Mouse (Mus musculus): ENCODE results near the gene Rpa2. TPM values are rescaled to one million over a fixed set of nuclear protein-coding genes. Genes with fewer than 3 reads are reported as not detected.
A peak's percentile ranks its signal among the peaks of the same experiment; 100 is the strongest.

Gene Rpa2
- polyA plus RNA-seq, 2 experiments: 55.6 to 95.7 TPM

DNA sequence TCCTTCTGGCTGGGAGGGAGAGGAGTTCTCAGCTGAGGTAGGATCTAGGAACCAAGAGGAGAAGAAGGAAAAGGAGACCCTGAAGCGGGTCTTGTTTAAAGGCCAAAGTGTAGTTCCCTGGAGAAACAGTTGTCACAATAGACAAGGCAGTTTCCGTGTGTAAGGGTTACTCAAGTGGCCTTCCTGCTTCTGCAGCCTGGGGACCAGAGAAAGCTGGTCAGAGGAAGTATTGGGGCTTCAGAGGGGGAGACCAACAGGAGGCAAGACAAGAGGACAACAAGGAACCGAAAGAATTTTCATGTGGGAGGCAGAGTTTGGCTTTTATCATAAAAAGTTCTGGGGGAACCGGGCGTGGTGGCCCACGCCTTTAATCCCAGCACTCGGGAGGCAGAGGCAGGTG, 48.3 kb downstream of the Rpa2 start:
- no peaks in the 10 kb centered on the region for H3K4me1 ChIP-seq (replicated peaks; ENCODE audit: control insufficient read depth in 2 of 2, insufficient read depth in 2 of 2, low read length in 1 of 2)
- ATAC-seq (ENCODE audit: insufficient read depth): no peak
- H3K9me3 ChIP-seq (ENCODE audit: control insufficient read depth, low read length): no peaks in the 10 kb centered on the region
- H3K4me2 ChIP-seq (ENCODE audit: low read depth): no peak overlapping the region
- no peak overlapping the region for H3K9ac ChIP-seq (replicated peaks)
- no peaks in the 10 kb centered on the region for H3K36me3 ChIP-seq (replicated peaks; ENCODE audit: control insufficient read depth, insufficient read depth, low read depth)
- DNase-seq (ENCODE audit: low read depth in 3 of 3, low spot score in 3 of 3): no peak
- 45% methylated on average over 7 of the region's 7 CpGs for WGBS (ENCODE audit: insufficient replicate concordance)
- TF ChIP-seq CTCF (IDR thresholded peaks at IDR 0.05; ENCODE audit: low read depth) (no peak), EP300 (IDR thresholded peaks at IDR 0.05; ENCODE audit: low read depth) (no peak)
- H3K27ac ChIP-seq: no peak overlapping the region
- H3K4me3 ChIP-seq (ENCODE audit: insufficient read depth in 1 of 2, low read depth in 2 of 2, low read length in 2 of 2): no peak overlapping the region
- no peaks in the 10 kb centered on the region for H3K27me3 ChIP-seq (ENCODE audit: control insufficient read depth, insufficient read depth, low read length)

DNA sequence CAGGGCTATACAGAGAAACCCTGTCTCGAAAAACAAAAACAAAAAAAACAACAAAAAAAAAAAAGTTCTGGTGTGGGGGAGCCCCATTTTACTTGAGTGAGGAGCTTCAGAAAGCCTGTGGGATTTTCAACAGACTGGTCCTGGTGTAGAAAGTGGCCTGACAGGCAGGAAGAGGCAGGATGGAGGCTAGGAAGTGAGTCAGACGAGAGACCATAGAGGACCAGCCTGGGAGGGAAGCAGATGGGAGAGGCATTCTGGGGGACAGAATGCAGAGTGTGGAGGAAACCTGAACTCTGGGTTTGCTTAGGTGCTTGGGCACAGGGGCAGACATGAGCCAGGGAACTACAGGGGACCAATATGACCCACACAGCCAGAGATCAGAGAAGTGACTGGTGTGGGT, 48.7 kb downstream of the Rpa2 start:
- no peak overlapping the region for H3K9ac ChIP-seq (replicated peaks)
- no peak overlapping the region for H3K27ac ChIP-seq
- no peaks in the 10 kb centered on the region for H3K9me3 ChIP-seq (ENCODE audit: control insufficient read depth, low read length)
- no peak overlapping the region for H3K4me2 ChIP-seq (ENCODE audit: low read depth)
- WGBS (ENCODE audit: insufficient replicate concordance): 46% methylated on average over 2 of the region's 2 CpGs
- ATAC-seq (ENCODE audit: insufficient read depth) (no peak), DNase-seq (ENCODE audit: low read depth in 3 of 3, low spot score in 3 of 3) (no peak)
- no peaks in the 10 kb centered on the region for H3K27me3 ChIP-seq (ENCODE audit: control insufficient read depth, insufficient read depth, low read length)
- H3K4me3 ChIP-seq (ENCODE audit: insufficient read depth in 1 of 2, low read depth in 2 of 2, low read length in 2 of 2): no peak overlapping the region
- H3K4me1 ChIP-seq (replicated peaks; ENCODE audit: control insufficient read depth in 2 of 2, insufficient read depth in 2 of 2, low read length in 1 of 2): no peaks in the 10 kb centered on the region
- no peak for TF ChIP-seq CTCF (IDR thresholded peaks at IDR 0.05; ENCODE audit: low read depth)
- TF ChIP-seq EP300 (IDR thresholded peaks at IDR 0.05; ENCODE audit: low read depth): no peak
- H3K36me3 ChIP-seq (replicated peaks; ENCODE audit: control insufficient read depth, insufficient read depth, low read depth): no peaks in the 10 kb centered on the region

- Histone ChIP-seq H3K9ac (replicated peaks) (no peak overlapping the region), H3K4me1 (replicated peaks; ENCODE audit: control insufficient read depth in 2 of 2, insufficient read depth in 2 of 2, low read length in 1 of 2) (no peaks in the 10 kb centered on the region), H3K36me3 (replicated peaks; ENCODE audit: control insufficient read depth, insufficient read depth, low read depth) (no peaks in the 10 kb centered on the region), H3K9me3 (ENCODE audit: control insufficient read depth, low read length) (no peaks in the 10 kb centered on the region), H3K4me2 (ENCODE audit: low read depth) (no peak overlapping the region), H3K27ac (no peak overlapping the region), H3K27me3 (ENCODE audit: control insufficient read depth, insufficient read depth, low read length) (no peaks in the 10 kb centered on the region), H3K4me3 (ENCODE audit: insufficient read depth in 1 of 2, low read depth in 2 of 2, low read length in 2 of 2) (no peak overlapping the region)
- DNase-seq (ENCODE audit: low read depth in 3 of 3, low spot score in 3 of 3) (no peak), ATAC-seq (ENCODE audit: insufficient read depth) (no peak)
- TF ChIP-seq EP300 (IDR thresholded peaks at IDR 0.05; ENCODE audit: low read depth) (no peak), CTCF (IDR thresholded peaks at IDR 0.05; ENCODE audit: low read depth) (peak; percentile 41)
- 49% methylated on average over 2 of the region's 2 CpGs for whole genome bisulfite sequencing (ENCODE audit: insufficient replicate concordance)
Measured at GRCm38 (mm10) chr4:132818442-132818841, 50.3 kb downstream of the Rpa2 start.

DNA sequence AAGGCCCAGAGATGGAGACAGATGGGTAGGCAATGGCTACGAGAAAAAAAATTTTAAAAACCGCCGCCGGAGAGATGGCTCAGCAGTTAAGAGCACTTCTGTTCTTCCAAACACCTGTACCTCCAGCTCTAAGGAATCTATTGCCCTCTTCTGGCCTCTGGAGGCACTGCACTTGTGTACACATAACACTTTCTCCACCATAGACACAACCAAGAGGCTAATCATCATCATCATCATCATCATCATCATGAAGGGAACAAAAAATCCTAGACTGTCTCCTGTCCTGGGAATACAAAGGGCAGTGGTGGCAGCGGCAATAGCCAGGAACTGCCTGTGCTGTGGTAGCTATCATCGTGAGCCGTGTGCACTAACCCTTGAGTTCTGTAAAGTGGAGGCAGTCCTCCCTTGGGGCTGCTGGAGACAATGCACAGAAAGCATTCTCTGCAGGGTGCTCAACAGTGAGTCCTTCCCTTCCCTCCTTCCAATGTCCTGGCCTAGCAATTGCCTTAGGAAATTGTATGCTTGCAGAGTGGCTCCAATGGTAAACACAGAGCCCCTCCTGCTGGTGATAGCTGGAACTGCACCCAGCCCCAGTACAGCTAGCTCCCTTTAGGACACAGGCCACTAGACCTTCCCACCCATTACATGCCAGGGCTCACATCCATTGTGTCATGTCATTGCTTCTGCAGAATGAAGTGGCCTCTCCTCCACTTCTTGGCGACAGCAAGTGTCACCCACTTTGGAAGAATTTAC, 55.7 kb downstream of the Rpa2 start:
- DNase-seq (ENCODE audit: low read depth in 3 of 3, low spot score in 3 of 3) (peak; percentile 61 to 66 (median 63)), ATAC-seq (ENCODE audit: insufficient read depth) (peak; percentile 73)
- Histone ChIP-seq H3K9ac (replicated peaks) (no peak overlapping the region), H3K27me3 (ENCODE audit: control insufficient read depth, insufficient read depth, low read length) (no peaks in the 10 kb centered on the region), H3K4me1 (replicated peaks; ENCODE audit: control insufficient read depth in 2 of 2, insufficient read depth in 2 of 2, low read length in 1 of 2) (no peaks in the 10 kb centered on the region), H3K4me3 (ENCODE audit: insufficient read depth in 1 of 2, low read depth in 2 of 2, low read length in 2 of 2) (no peak overlapping the region), H3K27ac (no peak overlapping the region), H3K9me3 (ENCODE audit: control insufficient read depth, low read length) (no peaks in the 10 kb centered on the region), H3K36me3 (replicated peaks; ENCODE audit: control insufficient read depth, insufficient read depth, low read depth) (peaks cover 21% of the 10 kb centered on the region), H3K4me2 (ENCODE audit: low read depth) (no peak overlapping the region)
- WGBS (ENCODE audit: insufficient replicate concordance): 43% methylated on average over 8 of the region's 8 CpGs
- TF ChIP-seq CTCF (IDR thresholded peaks at IDR 0.05; ENCODE audit: low read depth): peak; percentile 97
- TF ChIP-seq EP300 (IDR thresholded peaks at IDR 0.05; ENCODE audit: low read depth): no peak

Other genes starting within 250 kb of the Rpa2 start
- 544 and 902 TPM in 2 replicates for gene Atpif1, start 234.7 kb upstream of the Rpa2 start, polyA plus RNA-seq (2012; rRNA removed)
- gene Atpif1, start 234.7 kb upstream of the Rpa2 start, polyA plus RNA-seq (2014; fragmentation: Nextera tagmentation; extraction: Ambion mirVana): 1,811 and 1,820 TPM in 2 replicates
- gene Dnajc8, start 232.8 kb upstream of the Rpa2 start, polyA plus RNA-seq (2012; rRNA removed): 47.6 and 84.2 TPM in 2 replicates
- 109 and 111 TPM in 2 replicates for gene Dnajc8, start 232.8 kb upstream of the Rpa2 start, polyA plus RNA-seq (2014; fragmentation: Nextera tagmentation; extraction: Ambion mirVana)
- gene Ptafr, start 204.3 kb upstream of the Rpa2 start, polyA plus RNA-seq (2012; rRNA removed): 0.52 and 0.61 TPM in 2 replicates
- gene Ptafr, start 204.3 kb upstream of the Rpa2 start, polyA plus RNA-seq (2014; fragmentation: Nextera tagmentation; extraction: Ambion mirVana): 0.18 and 0.25 TPM in 2 replicates
- 11.5 and 12.0 TPM in 2 replicates for gene Eya3, start 129.3 kb upstream of the Rpa2 start, polyA plus RNA-seq (2012; rRNA removed)
- 13.5 and 14.6 TPM in 2 replicates for gene Eya3, start 129.3 kb upstream of the Rpa2 start, polyA plus RNA-seq (2014; fragmentation: Nextera tagmentation; extraction: Ambion mirVana)
- 1.9 and 2.1 TPM in 2 replicates for gene Xkr8, start 35.8 kb upstream of the Rpa2 start, polyA plus RNA-seq (2012; rRNA removed)
- 3.3 and 3.5 TPM in 2 replicates for gene Xkr8, start 35.8 kb upstream of the Rpa2 start, polyA plus RNA-seq (2014; fragmentation: Nextera tagmentation; extraction: Ambion mirVana)
- gene Smpdl3b, start 11.1 kb upstream of the Rpa2 start, polyA plus RNA-seq (2012; rRNA removed): 0.92 and 1.1 TPM in 2 replicates
- gene Smpdl3b, start 11.1 kb upstream of the Rpa2 start, polyA plus RNA-seq (2014; fragmentation: Nextera tagmentation; extraction: Ambion mirVana): 1.2 and 1.3 TPM in 2 replicates
- 2.0 and 2.3 TPM in 2 replicates for gene Themis2, start 28.1 kb downstream of the Rpa2 start, polyA plus RNA-seq (2012; rRNA removed)
- 2.5 and 2.6 TPM in 2 replicates for gene Themis2, start 28.1 kb downstream of the Rpa2 start, polyA plus RNA-seq (2014; fragmentation: Nextera tagmentation; extraction: Ambion mirVana)
- gene Ppp1r8, start 74.8 kb downstream of the Rpa2 start, polyA plus RNA-seq (2012; rRNA removed): 27.2 and 37.2 TPM in 2 replicates
- 33.8 and 37.2 TPM in 2 replicates for gene Ppp1r8, start 74.8 kb downstream of the Rpa2 start, polyA plus RNA-seq (2014; fragmentation: Nextera tagmentation; extraction: Ambion mirVana)
- gene Stx12, start 116.2 kb downstream of the Rpa2 start, polyA plus RNA-seq (2012; rRNA removed): 10.0 and 12.9 TPM in 2 replicates
- 16.7 and 16.9 TPM in 2 replicates for gene Stx12, start 116.2 kb downstream of the Rpa2 start, polyA plus RNA-seq (2014; fragmentation: Nextera tagmentation; extraction: Ambion mirVana)
- gene Fam76a, start 154.2 kb downstream of the Rpa2 start, polyA plus RNA-seq (2012; rRNA removed): 4.4 and 7.4 TPM in 2 replicates
- gene Fam76a, start 154.2 kb downstream of the Rpa2 start, polyA plus RNA-seq (2014; fragmentation: Nextera tagmentation; extraction: Ambion mirVana): 24.8 and 26.5 TPM in 2 replicates
- gene Fgr, start 205.8 kb downstream of the Rpa2 start, polyA plus RNA-seq (2012; rRNA removed): 0.79 and 1.0 TPM in 2 replicates
- 0.57 and 0.75 TPM in 2 replicates for gene Fgr, start 205.8 kb downstream of the Rpa2 start, polyA plus RNA-seq (2014; fragmentation: Nextera tagmentation; extraction: Ambion mirVana)
- 1.3 and 1.7 TPM in 2 replicates for gene Ahdc1, start 242.9 kb downstream of the Rpa2 start, polyA plus RNA-seq (2012; rRNA removed)
- 0.53 and 0.75 TPM in 2 replicates for gene Ahdc1, start 242.9 kb downstream of the Rpa2 start, polyA plus RNA-seq (2014; fragmentation: Nextera tagmentation; extraction: Ambion mirVana)